Mouse (Mus musculus): ENCODE results near the gene Selenot. TPM values are rescaled to one million over a fixed set of nuclear protein-coding genes. Genes with fewer than 3 reads are reported as not detected.
A peak's percentile ranks its signal among the peaks of the same experiment; 100 is the strongest.
"Not testable (repeated sequence)": the region's sequence is repeated elsewhere in the genome, so short reads cannot be mapped to it uniquely, and the experiment has no call there.

The Selenot gene
- polyA plus RNA-seq, 1 experiment = 14.7 TPM

DNA sequence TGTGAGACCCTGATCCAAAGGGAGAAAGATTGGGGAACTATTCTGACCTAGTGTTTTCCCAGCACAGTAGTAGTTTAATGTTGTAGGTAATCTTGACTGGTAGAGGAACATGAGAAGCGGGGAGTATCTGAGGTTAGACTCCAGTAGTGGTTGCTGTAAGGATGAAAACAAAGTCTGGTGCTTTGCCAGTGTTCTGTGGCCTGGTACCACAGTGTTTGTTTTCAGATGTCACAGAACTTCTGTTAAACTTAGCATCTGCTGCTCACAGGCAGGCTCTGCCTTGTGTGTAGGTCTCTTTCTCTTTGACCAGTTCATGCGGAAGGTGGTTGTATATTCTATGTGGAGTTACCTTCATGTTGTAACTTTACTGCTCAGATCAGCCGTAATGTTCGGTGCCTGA is 5.1 kb downstream of the Selenot start:
- Histone ChIP-seq H3K27me3 (replicated peaks) (no peaks in the 10 kb centered on the region), H3K4me3 (replicated peaks) (peak overlapping the region; percentile 16), H3K4me1 (peaks cover 53% of the 10 kb centered on the region), H3K9me3 (no peaks in the 10 kb centered on the region), H3K36me3 (replicated peaks; ENCODE audit: low read length) (peaks cover 28% of the 10 kb centered on the region)
- TF ChIP-seq FLI1 (IDR thresholded peaks at IDR 0.05; ENCODE audit: low read length) = no peak

DNA sequence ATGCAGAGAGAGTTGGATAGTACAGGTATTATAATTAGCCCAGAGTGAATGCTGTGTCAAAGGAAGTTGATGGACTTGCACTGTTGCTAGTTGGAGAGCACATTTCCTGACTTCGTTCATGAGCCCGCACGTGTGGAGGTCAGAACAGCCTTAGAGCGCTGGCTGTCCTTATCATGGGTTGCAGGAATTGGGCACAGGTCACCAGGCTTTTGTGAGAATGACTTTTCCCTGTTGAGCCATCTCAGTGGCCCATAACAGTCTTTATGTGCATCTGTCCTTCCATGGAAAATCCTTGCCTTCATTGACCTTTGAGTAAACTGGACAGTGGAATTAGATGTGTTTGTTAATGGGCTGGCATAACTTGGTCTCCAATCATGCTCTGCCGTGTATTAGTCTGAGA is 5.9 kb downstream of the Selenot start:
- H3K4me3 ChIP-seq (replicated peaks) = peak overlapping the region; percentile 81
- H3K4me1 ChIP-seq = peaks cover 53% of the 10 kb centered on the region
- peaks cover 34% of the 10 kb centered on the region for H3K36me3 ChIP-seq (replicated peaks; ENCODE audit: low read length)
- H3K9me3 ChIP-seq = no peaks in the 10 kb centered on the region
- no peaks in the 10 kb centered on the region for H3K27me3 ChIP-seq (replicated peaks)
- TF ChIP-seq GATA1 (IDR thresholded peaks at IDR 0.05; ENCODE audit: borderline replicate concordance, low read length) (no peak), FLI1 (IDR thresholded peaks at IDR 0.05; ENCODE audit: low read length) (no peak)

DNA sequence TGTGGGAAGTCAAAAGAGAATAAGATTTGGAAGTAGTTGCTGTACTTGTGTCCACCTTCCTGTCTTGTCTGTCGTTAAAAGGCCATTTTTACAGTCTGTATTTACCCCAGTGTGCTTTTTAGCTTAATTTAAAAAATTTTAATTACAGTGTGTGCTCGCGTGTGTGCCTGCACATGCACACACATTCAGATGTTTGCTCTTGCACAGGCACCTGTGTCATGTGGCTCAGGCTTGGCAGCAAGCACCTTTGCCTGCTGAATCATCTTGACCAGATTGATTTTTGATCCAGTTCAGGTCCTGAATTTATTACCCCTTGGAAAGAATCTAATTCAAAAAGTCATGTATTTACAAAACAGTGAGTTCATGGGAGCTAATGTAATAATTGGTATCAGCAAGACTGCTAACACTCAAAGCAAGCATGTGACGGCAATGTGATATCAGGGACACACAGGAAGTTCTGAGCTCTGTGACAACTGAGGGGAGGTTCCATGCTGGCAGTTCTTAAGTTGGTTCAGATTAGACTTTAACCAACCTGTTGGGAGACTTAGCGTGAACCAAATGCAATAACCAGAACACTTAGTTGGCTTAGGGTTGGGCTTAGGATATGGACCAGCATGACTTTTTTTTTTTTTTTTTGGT is 6.5 kb downstream of the Selenot start:
- no peaks in the 10 kb centered on the region for H3K9me3 ChIP-seq
- no peak for TF ChIP-seq FLI1 (IDR thresholded peaks at IDR 0.05; ENCODE audit: low read length)
- TF ChIP-seq GATA1 (IDR thresholded peaks at IDR 0.05; ENCODE audit: borderline replicate concordance, low read length) = no peak
- no peaks in the 10 kb centered on the region for H3K27me3 ChIP-seq (replicated peaks)
- H3K36me3 ChIP-seq (replicated peaks; ENCODE audit: low read length) = peaks cover 40% of the 10 kb centered on the region
- H3K4me3 ChIP-seq (replicated peaks) = peak overlapping the region; percentile 78
- H3K4me1 ChIP-seq = peaks cover 52% of the 10 kb centered on the region

DNA sequence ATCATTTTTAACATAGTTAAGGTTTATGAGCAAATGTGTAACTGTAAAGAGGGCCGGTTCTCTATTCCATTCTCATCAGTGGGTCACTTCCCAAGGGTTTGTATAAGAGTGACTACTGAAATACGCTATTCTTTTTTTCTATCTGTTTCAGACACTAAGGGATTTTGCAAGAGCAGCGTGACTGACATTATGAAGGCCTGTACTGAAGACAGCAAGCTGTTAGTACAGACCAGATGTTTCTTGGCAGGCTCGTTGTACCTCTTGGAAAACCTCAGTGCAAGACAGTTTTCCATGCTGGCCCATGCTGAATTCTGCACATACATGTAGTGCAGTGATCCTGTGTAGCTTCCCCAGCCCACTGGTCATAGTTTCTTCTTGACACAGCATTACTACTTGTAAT is 14.1 kb downstream of the Selenot start:
- not testable (repeated sequence) for H3K9me3 ChIP-seq; H3K4me3 ChIP-seq (replicated peaks); H3K4me1 ChIP-seq; H3K27me3 ChIP-seq (replicated peaks)
- peaks cover 83% of the 10 kb centered on the region for H3K36me3 ChIP-seq (replicated peaks; ENCODE audit: low read length)

DNA sequence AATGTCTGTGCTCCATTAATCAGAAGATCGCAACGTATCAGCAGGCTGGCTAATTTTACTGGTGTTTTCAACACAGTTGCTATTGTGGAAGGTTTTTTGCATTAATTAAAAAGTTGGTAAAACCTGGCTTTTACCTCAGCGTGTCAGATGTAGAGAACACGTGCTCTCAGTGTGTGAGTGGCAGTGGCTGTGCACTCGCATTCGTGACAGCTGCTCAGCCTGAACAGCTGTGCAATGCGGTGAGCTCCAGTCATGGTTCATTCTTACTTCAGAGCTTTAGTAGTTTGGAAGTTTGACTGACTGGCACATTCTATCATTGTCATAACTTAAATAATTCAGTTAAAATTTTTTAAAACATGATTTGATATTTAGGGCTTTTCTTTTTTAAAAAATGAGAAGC is 16.2 kb downstream of the Selenot start:
- H3K4me3 ChIP-seq (replicated peaks); H3K4me1 ChIP-seq; H3K9me3 ChIP-seq; H3K27me3 ChIP-seq (replicated peaks): not testable (repeated sequence)
- peaks cover 70% of the 10 kb centered on the region for H3K36me3 ChIP-seq (replicated peaks; ENCODE audit: low read length)

DNA sequence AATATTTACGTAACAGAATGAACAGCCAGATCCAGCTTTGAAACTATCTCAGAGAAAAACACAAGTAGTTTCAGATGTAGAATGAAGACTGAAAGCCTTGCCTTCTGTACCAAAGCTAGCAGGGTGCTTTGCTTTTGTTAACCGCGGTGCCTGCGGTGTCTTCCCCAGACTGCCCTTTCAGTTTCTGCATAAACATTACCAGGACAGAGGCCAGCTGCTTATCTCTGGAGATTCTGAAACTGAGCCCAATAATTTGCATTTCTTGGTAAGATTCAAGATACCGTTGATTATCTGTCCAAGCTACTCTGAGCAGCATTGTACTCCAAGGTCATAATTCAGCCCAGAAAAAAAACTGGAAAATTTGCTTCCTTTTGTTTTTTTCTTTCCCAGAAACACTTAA is 17.2 kb downstream of the Selenot start:
- Histone ChIP-seq H3K4me1 (no peaks in the 10 kb centered on the region), H3K27me3 (replicated peaks) (no peaks in the 10 kb centered on the region), H3K36me3 (replicated peaks; ENCODE audit: low read length) (peaks cover 70% of the 10 kb centered on the region), H3K4me3 (replicated peaks) (no peak overlapping the region), H3K9me3 (no peaks in the 10 kb centered on the region)
- no peak for TF ChIP-seq FLI1 (IDR thresholded peaks at IDR 0.05; ENCODE audit: low read length)
- TF ChIP-seq GATA1 (IDR thresholded peaks at IDR 0.05; ENCODE audit: borderline replicate concordance, low read length) = no peak

DNA sequence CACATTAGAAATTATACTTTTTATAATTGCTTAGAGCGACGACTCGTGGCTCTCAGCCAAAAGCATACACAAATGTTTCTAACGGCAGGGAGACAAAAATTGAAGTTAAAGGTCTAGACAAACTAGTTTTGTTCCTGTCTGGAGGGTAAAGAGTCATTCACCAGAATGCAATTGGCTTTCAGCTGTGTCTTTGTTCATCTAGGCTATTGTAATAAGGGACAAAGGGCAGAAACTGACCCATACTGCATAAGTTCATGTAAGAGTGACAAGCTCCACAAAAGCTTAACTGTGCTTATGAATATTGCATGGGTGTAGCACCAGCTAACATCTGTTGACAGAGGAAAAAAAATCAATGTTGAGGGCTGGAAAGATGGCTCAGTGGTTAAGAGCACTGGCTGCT is 32.1 kb downstream of the Selenot start:
- TF ChIP-seq FLI1 (IDR thresholded peaks at IDR 0.05; ENCODE audit: low read length) (no peak), GATA1 (IDR thresholded peaks at IDR 0.05; ENCODE audit: borderline replicate concordance, low read length) (no peak)
- peaks cover 30% of the 10 kb centered on the region for H3K9me3 ChIP-seq

DNA sequence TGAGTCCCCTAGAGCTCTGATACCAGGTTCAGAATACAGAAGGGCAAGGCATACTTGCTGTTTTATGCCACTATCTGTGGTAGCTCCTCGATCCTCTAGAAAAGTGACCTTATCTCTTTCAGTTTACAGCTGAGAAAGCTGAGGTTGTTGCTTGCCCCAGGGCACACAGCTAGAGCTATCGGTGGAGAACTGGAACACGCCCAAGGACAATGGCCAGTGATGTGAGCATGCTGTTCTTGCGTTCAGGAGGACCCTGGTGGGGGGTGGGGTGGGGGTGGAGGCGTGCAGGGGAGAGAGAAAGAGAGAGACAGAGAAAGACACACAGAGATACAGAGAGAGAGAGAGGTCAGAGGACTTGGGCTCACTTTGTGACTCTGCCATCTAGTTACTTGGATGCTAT is 33.5 kb downstream of the Selenot start:
- Histone ChIP-seq H3K9me3 (peaks cover 30% of the 10 kb centered on the region), H3K27me3 (replicated peaks) (no peaks in the 10 kb centered on the region), H3K4me3 (replicated peaks) (no peak overlapping the region), H3K36me3 (replicated peaks; ENCODE audit: low read length) (no peaks in the 10 kb centered on the region), H3K4me1 (no peaks in the 10 kb centered on the region)
- no peak for TF ChIP-seq GATA1 (IDR thresholded peaks at IDR 0.05; ENCODE audit: borderline replicate concordance, low read length)
- no peak for TF ChIP-seq FLI1 (IDR thresholded peaks at IDR 0.05; ENCODE audit: low read length)

More for the DNA sequence above, 32.1 kb downstream of the Selenot start:
- no peaks in the 10 kb centered on the region for H3K4me1 ChIP-seq
- no peaks in the 10 kb centered on the region for H3K36me3 ChIP-seq (replicated peaks; ENCODE audit: low read length)
- no peaks in the 10 kb centered on the region for H3K27me3 ChIP-seq (replicated peaks)
- no peak overlapping the region for H3K4me3 ChIP-seq (replicated peaks)

DNA sequence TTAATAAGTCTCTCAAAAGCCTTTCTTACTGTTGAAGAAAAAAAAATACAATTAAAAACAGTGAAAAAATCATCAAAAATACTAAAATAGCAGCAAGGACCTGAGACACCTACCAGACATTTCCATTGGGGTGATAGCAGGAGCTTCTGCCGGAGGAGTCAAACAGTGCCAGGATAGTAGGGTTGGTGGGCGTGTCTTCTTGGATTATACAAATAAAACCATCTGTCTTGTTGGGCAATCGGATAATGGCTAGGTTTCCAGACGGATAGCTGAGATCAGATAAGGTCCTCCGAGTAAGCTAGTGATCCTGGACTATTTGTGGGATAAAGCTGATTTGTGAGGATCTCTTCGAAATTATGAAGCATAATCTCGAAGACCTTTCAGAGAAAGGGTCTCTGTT is 44.6 kb downstream of the Selenot start:
- no peak overlapping the region for H3K4me3 ChIP-seq (replicated peaks)
- no peaks in the 10 kb centered on the region for H3K4me1 ChIP-seq
- H3K9me3 ChIP-seq = no peaks in the 10 kb centered on the region
- H3K36me3 ChIP-seq (replicated peaks; ENCODE audit: low read length) = no peaks in the 10 kb centered on the region
- no peak for TF ChIP-seq FLI1 (IDR thresholded peaks at IDR 0.05; ENCODE audit: low read length)
- TF ChIP-seq GATA1 (IDR thresholded peaks at IDR 0.05; ENCODE audit: borderline replicate concordance, low read length) = no peak
- peaks cover 2% of the 10 kb centered on the region for H3K27me3 ChIP-seq (replicated peaks)

DNA sequence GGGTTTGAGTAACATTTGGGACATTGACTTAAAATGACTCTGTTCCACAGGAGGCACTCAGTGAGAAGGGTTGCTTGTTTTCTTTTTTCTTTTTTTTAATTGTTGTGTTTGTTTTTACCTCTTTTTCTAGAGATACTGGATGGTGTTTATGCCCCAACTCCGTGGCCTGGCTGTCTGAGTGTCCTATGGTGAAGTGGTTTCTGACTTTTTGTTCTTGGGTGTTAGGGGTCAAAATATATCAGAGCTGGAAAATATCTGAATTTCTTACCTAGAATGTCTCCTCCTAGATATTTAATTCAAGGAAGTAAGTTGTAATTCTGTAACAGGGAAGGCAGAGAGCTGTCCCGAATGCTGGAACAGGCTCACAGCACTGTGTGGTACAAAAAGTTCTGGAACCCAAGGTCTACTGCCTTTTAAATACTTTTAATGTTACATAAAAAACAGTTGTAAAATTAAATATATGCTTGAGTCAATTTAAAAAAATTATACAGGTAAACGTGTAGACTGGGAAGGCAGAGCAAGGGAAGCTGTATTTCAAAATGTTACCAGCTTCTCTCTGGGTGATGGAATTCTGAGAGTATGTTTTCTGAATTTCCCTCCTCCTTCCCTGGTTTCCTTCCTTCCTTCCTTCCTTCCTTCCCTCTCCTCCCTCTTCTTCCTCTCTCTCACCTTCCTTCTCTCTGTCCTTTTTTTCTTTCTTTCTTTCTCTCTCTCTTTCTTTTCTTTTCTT is 46.4 kb downstream of the Selenot start:
- Histone ChIP-seq H3K27me3 (replicated peaks) (no peaks in the 10 kb centered on the region), H3K36me3 (replicated peaks; ENCODE audit: low read length) (no peaks in the 10 kb centered on the region), H3K4me1 (no peaks in the 10 kb centered on the region), H3K9me3 (no peaks in the 10 kb centered on the region), H3K4me3 (replicated peaks) (no peak overlapping the region)
- TF ChIP-seq GATA1 (IDR thresholded peaks at IDR 0.05; ENCODE audit: borderline replicate concordance, low read length) (no peak), FLI1 (IDR thresholded peaks at IDR 0.05; ENCODE audit: low read length) (no peak)

DNA sequence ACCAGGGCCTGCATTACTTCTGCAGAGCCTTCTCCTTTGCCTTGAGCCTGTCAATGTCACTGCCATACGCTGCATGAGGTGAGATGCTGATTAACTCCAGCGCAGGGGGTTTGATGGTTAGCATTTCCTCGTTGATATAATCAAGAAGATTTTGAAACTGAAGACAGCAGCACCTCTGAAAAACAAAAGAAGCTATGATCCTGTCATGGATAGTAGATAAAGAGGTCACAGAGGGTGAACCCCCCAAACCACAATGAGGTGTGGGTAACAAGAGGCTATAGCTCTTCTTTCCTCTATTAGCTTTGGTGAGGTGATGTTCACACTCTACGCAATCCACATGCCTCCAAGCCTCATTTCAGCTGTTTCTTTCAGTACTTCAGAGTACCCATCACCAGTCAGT is 48.5 kb downstream of the Selenot start:
- Histone ChIP-seq H3K36me3 (replicated peaks; ENCODE audit: low read length) (no peaks in the 10 kb centered on the region), H3K9me3 (no peaks in the 10 kb centered on the region), H3K4me1 (no peaks in the 10 kb centered on the region), H3K27me3 (replicated peaks) (peaks cover 4% of the 10 kb centered on the region), H3K4me3 (replicated peaks) (no peak overlapping the region)
- no peak for TF ChIP-seq FLI1 (IDR thresholded peaks at IDR 0.05; ENCODE audit: low read length)
- no peak for TF ChIP-seq GATA1 (IDR thresholded peaks at IDR 0.05; ENCODE audit: borderline replicate concordance, low read length)

All from megakaryocyte, embryonic 14.5 days (primary cell).